Mouse (Mus musculus): ENCODE data around the gene 0610030E20Rik.

GRCm38 (mm10) chr6:72370091-72370490 is 23.0 kb downstream of the 0610030E20Rik start:
- TF ChIP-seq POLR2A (IDR thresholded peaks at IDR 0.05; ENCODE audit: insufficient read depth, low read depth, low read length): no peak
- TF ChIP-seq EP300 (IDR thresholded peaks at IDR 0.05; ENCODE audit: insufficient read depth, low read depth, low read length): no peak
- TF ChIP-seq CTCF (IDR thresholded peaks at IDR 0.05): peak; percentile 26; the same call in 1 of the 2 replicates

All from heart, adult 2 months (tissue).